Mouse (Mus musculus) lung, adult 2 months (tissue): ENCODE measurements around the gene Pld4.

ENCODE experiments used
- CTCF ChIP-seq: fragments of 200-500 bp; IDR thresholded peaks from 2 replicates; pipeline ENCODE4 v1.5.1; 2011; ENCODE audit warnings: mild to moderate bottlenecking, low read length, control low read depth; ENCODE audit not compliant: insufficient read depth
- POLR2A ChIP-seq: fragments of 200-500 bp; IDR thresholded peaks from 2 replicates; pipeline ENCODE4 v1.6.1; 2011; ENCODE audit warnings: low read depth, mild to moderate bottlenecking, control low read depth, low read length, borderline replicate concordance; ENCODE audit errors: extremely low read depth

- TF ChIP-seq CTCF (no peak), POLR2A (no peak)
Observed at GRCm38 (mm10) chr12:112720890-112721423, 39.5 kb upstream of the Pld4 start.
